Mouse (Mus musculus): ENCODE data around the gene Gldc. TPM values are rescaled to one million over a fixed set of nuclear protein-coding genes. Genes with fewer than 3 reads are reported as not detected.

The Gldc gene
- polyA plus RNA-seq, 1 experiment: 0.43 TPM

GRCm38 (mm10) chr19:30136308-30136707 is 38.9 kb downstream of the Gldc start:
- H3K36me3 ChIP-seq (ENCODE audit: control insufficient read depth, insufficient read depth): no peaks in the 10 kb centered on the region
- H3K4me3 ChIP-seq (ENCODE audit: insufficient read depth, poor library complexity, severe bottlenecking): no peak overlapping the region
- no peak for TF ChIP-seq FOSL1 (IDR thresholded peaks at IDR 0.05; ENCODE audit: insufficient read depth, low read length, poor library complexity, severe bottlenecking)
- TF ChIP-seq MAX (IDR thresholded peaks at IDR 0.05): no peak
- TF ChIP-seq CTCF (IDR thresholded peaks at IDR 0.05; ENCODE audit: control insufficient read depth, insufficient read depth, insufficient read length): no peak
- no peak for TF ChIP-seq MYOD1 (IDR thresholded peaks at IDR 0.05; ENCODE audit: control insufficient read depth, insufficient read length, low read depth)
- no peak for TF ChIP-seq CEBPB (IDR thresholded peaks at IDR 0.05; ENCODE audit: low read depth)
- TF ChIP-seq MYOG (IDR thresholded peaks at IDR 0.05; ENCODE audit: control insufficient read depth, extremely low read depth, insufficient read length): no peak
- no peak for TF ChIP-seq USF1 (IDR thresholded peaks at IDR 0.05; ENCODE audit: low read depth)
- H3K79me3 ChIP-seq (ENCODE audit: low read depth): no peaks in the 10 kb centered on the region
- no peak overlapping the region for H3ac ChIP-seq (ENCODE audit: control insufficient read depth, insufficient read length, low read depth)
- H3K79me2 ChIP-seq (ENCODE audit: control insufficient read depth, insufficient read depth): no peaks in the 10 kb centered on the region
- no peaks in the 10 kb centered on the region for H3K27me3 ChIP-seq (ENCODE audit: control insufficient read depth, insufficient read depth, insufficient read length)

- H3K36me3 ChIP-seq (ENCODE audit: control insufficient read depth, insufficient read depth): no peaks in the 10 kb centered on the region
- no peak for TF ChIP-seq FOSL1 (IDR thresholded peaks at IDR 0.05; ENCODE audit: insufficient read depth, low read length, poor library complexity, severe bottlenecking)
- no peak overlapping the region for H3ac ChIP-seq (ENCODE audit: control insufficient read depth, insufficient read length, low read depth)
- no peaks in the 10 kb centered on the region for H3K79me2 ChIP-seq (ENCODE audit: control insufficient read depth, insufficient read depth)
- no peak overlapping the region for H3K4me3 ChIP-seq (ENCODE audit: insufficient read depth, poor library complexity, severe bottlenecking)
- H3K79me3 ChIP-seq (ENCODE audit: low read depth): no peaks in the 10 kb centered on the region
- no peaks in the 10 kb centered on the region for H3K27me3 ChIP-seq (ENCODE audit: control insufficient read depth, insufficient read depth, insufficient read length)
Measured at GRCm38 (mm10) chr19:30128177-30128576, 47.1 kb downstream of the Gldc start.

- TF ChIP-seq MYOD1 (IDR thresholded peaks at IDR 0.05; ENCODE audit: control insufficient read depth, insufficient read length, low read depth) (peak; percentile 34), CEBPB (IDR thresholded peaks at IDR 0.05; ENCODE audit: low read depth) (peak; percentile 23), USF1 (IDR thresholded peaks at IDR 0.05; ENCODE audit: low read depth) (peak; percentile 77), MAX (IDR thresholded peaks at IDR 0.05) (no peak)
- Histone ChIP-seq H3ac (ENCODE audit: control insufficient read depth, insufficient read length, low read depth) (no peak overlapping the region), H3K4me3 (ENCODE audit: insufficient read depth, poor library complexity, severe bottlenecking) (no peak overlapping the region), H3K36me3 (ENCODE audit: control insufficient read depth, insufficient read depth) (no peaks in the 10 kb centered on the region), H3K27me3 (ENCODE audit: control insufficient read depth, insufficient read depth, insufficient read length) (no peaks in the 10 kb centered on the region), H3K79me2 (ENCODE audit: control insufficient read depth, insufficient read depth) (no peaks in the 10 kb centered on the region), H3K79me3 (ENCODE audit: low read depth) (no peaks in the 10 kb centered on the region)
Measured at GRCm38 (mm10) chr19:30125670-30126059, 49.6 kb downstream of the Gldc start.

- no peaks in the 10 kb centered on the region for H3K79me3 ChIP-seq (ENCODE audit: low read depth)
- H3ac ChIP-seq (ENCODE audit: control insufficient read depth, insufficient read length, low read depth): no peak overlapping the region
- TF ChIP-seq MAX (IDR thresholded peaks at IDR 0.05) (peak; percentile 12), MYOD1 (IDR thresholded peaks at IDR 0.05; ENCODE audit: control insufficient read depth, insufficient read length, low read depth) (no peak), CEBPB (IDR thresholded peaks at IDR 0.05; ENCODE audit: low read depth) (peak; percentile 72)
- no peaks in the 10 kb centered on the region for H3K36me3 ChIP-seq (ENCODE audit: control insufficient read depth, insufficient read depth)
- no peaks in the 10 kb centered on the region for H3K27me3 ChIP-seq (ENCODE audit: control insufficient read depth, insufficient read depth, insufficient read length)
- H3K4me3 ChIP-seq (ENCODE audit: insufficient read depth, poor library complexity, severe bottlenecking): no peak overlapping the region
- H3K79me2 ChIP-seq (ENCODE audit: control insufficient read depth, insufficient read depth): no peaks in the 10 kb centered on the region
Measured at GRCm38 (mm10) chr19:30124999-30125669, 50.1 kb downstream of the Gldc start.

- no peaks in the 10 kb centered on the region for H3K79me2 ChIP-seq (ENCODE audit: control insufficient read depth, insufficient read depth)
- TF ChIP-seq USF1 (IDR thresholded peaks at IDR 0.05; ENCODE audit: low read depth): no peak
- no peak for TF ChIP-seq CTCF (IDR thresholded peaks at IDR 0.05; ENCODE audit: control insufficient read depth, insufficient read depth, insufficient read length)
- TF ChIP-seq MYOD1 (IDR thresholded peaks at IDR 0.05; ENCODE audit: control insufficient read depth, insufficient read length, low read depth): peak; percentile 86
- TF ChIP-seq MAX (IDR thresholded peaks at IDR 0.05): peak; percentile 71
Measured at GRCm38 (mm10) chr19:30118344-30119312, 56.6 kb downstream of the Gldc start.

GRCm38 (mm10) chr19:30117775-30118174 is 57.5 kb downstream of the Gldc start:
- no peaks in the 10 kb centered on the region for H3K27me3 ChIP-seq (ENCODE audit: control insufficient read depth, insufficient read depth, insufficient read length)
- no peak for TF ChIP-seq MYOD1 (IDR thresholded peaks at IDR 0.05; ENCODE audit: control insufficient read depth, insufficient read length, low read depth)
- no peak for TF ChIP-seq USF1 (IDR thresholded peaks at IDR 0.05; ENCODE audit: low read depth)
- no peak for TF ChIP-seq CTCF (IDR thresholded peaks at IDR 0.05; ENCODE audit: control insufficient read depth, insufficient read depth, insufficient read length)
- TF ChIP-seq CEBPB (IDR thresholded peaks at IDR 0.05; ENCODE audit: low read depth): no peak
- TF ChIP-seq MYOG (IDR thresholded peaks at IDR 0.05; ENCODE audit: control insufficient read depth, extremely low read depth, insufficient read length): no peak
- TF ChIP-seq FOSL1 (IDR thresholded peaks at IDR 0.05; ENCODE audit: insufficient read depth, low read length, poor library complexity, severe bottlenecking): no peak
- no peak for TF ChIP-seq MAX (IDR thresholded peaks at IDR 0.05)
- no peaks in the 10 kb centered on the region for H3K36me3 ChIP-seq (ENCODE audit: control insufficient read depth, insufficient read depth)
- no peak overlapping the region for H3ac ChIP-seq (ENCODE audit: control insufficient read depth, insufficient read length, low read depth)
- H3K79me2 ChIP-seq (ENCODE audit: control insufficient read depth, insufficient read depth): no peaks in the 10 kb centered on the region
- H3K4me3 ChIP-seq (ENCODE audit: insufficient read depth, poor library complexity, severe bottlenecking): no peak overlapping the region
- no peaks in the 10 kb centered on the region for H3K79me3 ChIP-seq (ENCODE audit: low read depth)

More at GRCm38 (mm10) chr19:30118344-30119312, 56.6 kb downstream of the Gldc start:
- Histone ChIP-seq H3ac (ENCODE audit: control insufficient read depth, insufficient read length, low read depth) (no peak overlapping the region), H3K4me3 (ENCODE audit: insufficient read depth, poor library complexity, severe bottlenecking) (no peak overlapping the region), H3K36me3 (ENCODE audit: control insufficient read depth, insufficient read depth) (no peaks in the 10 kb centered on the region), H3K27me3 (ENCODE audit: control insufficient read depth, insufficient read depth, insufficient read length) (no peaks in the 10 kb centered on the region), H3K79me3 (ENCODE audit: low read depth) (no peaks in the 10 kb centered on the region)
